Mouse (Mus musculus): Measurements from ENCODE around the gene Mapkapk3. TPM values are rescaled to one million over a fixed set of nuclear protein-coding genes. Genes with fewer than 3 reads are reported as not detected.

The Mapkapk3 gene
- polyA plus RNA-seq, 1 experiment from 2014 or later: 4.8 TPM

GRCm38 (mm10) chr9:107278527-107279377 is 10.9 kb downstream of the Mapkapk3 start:
- Histone ChIP-seq H3K9ac (ENCODE audit: low read length) (no peak overlapping the region), H3K27me3 (ENCODE audit: control insufficient read depth, insufficient read depth, low read length) (no peaks in the 10 kb centered on the region), H3K9me3 (ENCODE audit: control insufficient read depth, low read length) (no peaks in the 10 kb centered on the region), H3K4me3 (ENCODE audit: low read depth, low read length) (no peak overlapping the region), H3K4me2 (ENCODE audit: low read depth) (no peak overlapping the region), H3K27ac (ENCODE audit: low read depth, low read length) (no peak overlapping the region), H3K36me3 (ENCODE audit: control insufficient read depth, insufficient read depth, low read length) (no peaks in the 10 kb centered on the region), H3K4me1 (ENCODE audit: control insufficient read depth, insufficient read depth, low read length) (peaks cover 7% of the 10 kb centered on the region)
- ATAC-seq (ENCODE audit: insufficient read depth, low FRiP score, low TSS enrichment) (no peak), DNase-seq (ENCODE audit: low spot score) (no peak)
- WGBS: 58% methylated on average over 8 of the region's 8 CpGs

- ATAC-seq (ENCODE audit: insufficient read depth, low FRiP score, low TSS enrichment) (no peak), DNase-seq (ENCODE audit: low spot score) (no peak)
- no peak overlapping the region for H3K4me2 ChIP-seq (ENCODE audit: low read depth)
- no peaks in the 10 kb centered on the region for H3K9me3 ChIP-seq (ENCODE audit: control insufficient read depth, low read length)
- no peaks in the 10 kb centered on the region for H3K36me3 ChIP-seq (ENCODE audit: control insufficient read depth, insufficient read depth, low read length)
- 39% methylated on average over 4 of the region's 4 CpGs for WGBS
- peaks cover 7% of the 10 kb centered on the region for H3K4me1 ChIP-seq (ENCODE audit: control insufficient read depth, insufficient read depth, low read length)
- H3K27me3 ChIP-seq (ENCODE audit: control insufficient read depth, insufficient read depth, low read length): no peaks in the 10 kb centered on the region
- H3K9ac ChIP-seq (ENCODE audit: low read length): no peak overlapping the region
- no peak overlapping the region for H3K27ac ChIP-seq (ENCODE audit: low read depth, low read length)
- H3K4me3 ChIP-seq (ENCODE audit: low read depth, low read length): no peak overlapping the region
Measured at GRCm38 (mm10) chr9:107278126-107278525, 11.6 kb downstream of the Mapkapk3 start.

GRCm38 (mm10) chr9:107277603-107278002 is 12.1 kb downstream of the Mapkapk3 start:
- Histone ChIP-seq H3K9ac (ENCODE audit: low read length) (no peak overlapping the region), H3K4me2 (ENCODE audit: low read depth) (no peak overlapping the region), H3K27me3 (ENCODE audit: control insufficient read depth, insufficient read depth, low read length) (no peaks in the 10 kb centered on the region), H3K9me3 (ENCODE audit: control insufficient read depth, low read length) (no peaks in the 10 kb centered on the region), H3K27ac (ENCODE audit: low read depth, low read length) (no peak overlapping the region), H3K36me3 (ENCODE audit: control insufficient read depth, insufficient read depth, low read length) (no peaks in the 10 kb centered on the region), H3K4me1 (ENCODE audit: control insufficient read depth, insufficient read depth, low read length) (peaks cover 7% of the 10 kb centered on the region), H3K4me3 (ENCODE audit: low read depth, low read length) (no peak overlapping the region)
- ATAC-seq (ENCODE audit: insufficient read depth, low FRiP score, low TSS enrichment): no peak
- WGBS: 85% methylated on average over 7 of the region's 7 CpGs
- DNase-seq (ENCODE audit: low spot score): no peak

GRCm38 (mm10) chr9:107275710-107276109 is 14.0 kb downstream of the Mapkapk3 start:
- no peak for ATAC-seq (ENCODE audit: insufficient read depth, low FRiP score, low TSS enrichment)
- 92% methylated on average over 5 of the region's 5 CpGs for WGBS
- no peaks in the 10 kb centered on the region for H3K9me3 ChIP-seq (ENCODE audit: control insufficient read depth, low read length)
- H3K4me1 ChIP-seq (ENCODE audit: control insufficient read depth, insufficient read depth, low read length): peaks cover 7% of the 10 kb centered on the region
- no peak overlapping the region for H3K27ac ChIP-seq (ENCODE audit: low read depth, low read length)
- no peaks in the 10 kb centered on the region for H3K36me3 ChIP-seq (ENCODE audit: control insufficient read depth, insufficient read depth, low read length)
- no peaks in the 10 kb centered on the region for H3K27me3 ChIP-seq (ENCODE audit: control insufficient read depth, insufficient read depth, low read length)
- no peak overlapping the region for H3K4me2 ChIP-seq (ENCODE audit: low read depth)
- H3K4me3 ChIP-seq (ENCODE audit: low read depth, low read length): no peak overlapping the region
- H3K9ac ChIP-seq (ENCODE audit: low read length): no peak overlapping the region
- DNase-seq (ENCODE audit: low spot score): no peak

GRCm38 (mm10) chr9:107274751-107275150 is 14.9 kb downstream of the Mapkapk3 start:
- no peak for ATAC-seq (ENCODE audit: insufficient read depth, low FRiP score, low TSS enrichment)
- Histone ChIP-seq H3K27ac (ENCODE audit: low read depth, low read length) (no peak overlapping the region), H3K4me2 (ENCODE audit: low read depth) (no peak overlapping the region), H3K9me3 (ENCODE audit: control insufficient read depth, low read length) (no peaks in the 10 kb centered on the region), H3K36me3 (ENCODE audit: control insufficient read depth, insufficient read depth, low read length) (no peaks in the 10 kb centered on the region), H3K4me3 (ENCODE audit: low read depth, low read length) (no peak overlapping the region), H3K27me3 (ENCODE audit: control insufficient read depth, insufficient read depth, low read length) (no peaks in the 10 kb centered on the region), H3K9ac (ENCODE audit: low read length) (no peak overlapping the region), H3K4me1 (ENCODE audit: control insufficient read depth, insufficient read depth, low read length) (peaks cover 2% of the 10 kb centered on the region; the same call in 1 of the 2 replicates)
- no peak for DNase-seq (ENCODE audit: low spot score)
- WGBS: 84% methylated on average over 6 of the region's 6 CpGs

GRCm38 (mm10) chr9:107273184-107273583 is 16.5 kb downstream of the Mapkapk3 start:
- Histone ChIP-seq H3K27me3 (ENCODE audit: control insufficient read depth, insufficient read depth, low read length) (no peaks in the 10 kb centered on the region), H3K27ac (ENCODE audit: low read depth, low read length) (no peak overlapping the region), H3K4me1 (ENCODE audit: control insufficient read depth, insufficient read depth, low read length) (no peaks in the 10 kb centered on the region), H3K36me3 (ENCODE audit: control insufficient read depth, insufficient read depth, low read length) (no peaks in the 10 kb centered on the region), H3K4me3 (ENCODE audit: low read depth, low read length) (no peak overlapping the region), H3K4me2 (ENCODE audit: low read depth) (no peak overlapping the region), H3K9ac (ENCODE audit: low read length) (no peak overlapping the region), H3K9me3 (ENCODE audit: control insufficient read depth, low read length) (no peaks in the 10 kb centered on the region)
- DNase-seq (ENCODE audit: low spot score) (no peak), ATAC-seq (ENCODE audit: insufficient read depth, low FRiP score, low TSS enrichment) (no peak)
- WGBS: 72% methylated on average over 10 of the region's 10 CpGs

GRCm38 (mm10) chr9:107272284-107272683 is 17.4 kb downstream of the Mapkapk3 start:
- WGBS: 81% methylated on average over 4 of the region's 4 CpGs
- DNase-seq (ENCODE audit: low spot score) (no peak), ATAC-seq (ENCODE audit: insufficient read depth, low FRiP score, low TSS enrichment) (no peak)
- Histone ChIP-seq H3K4me2 (ENCODE audit: low read depth) (no peak overlapping the region), H3K9me3 (ENCODE audit: control insufficient read depth, low read length) (no peaks in the 10 kb centered on the region), H3K9ac (ENCODE audit: low read length) (no peak overlapping the region), H3K36me3 (ENCODE audit: control insufficient read depth, insufficient read depth, low read length) (no peaks in the 10 kb centered on the region), H3K4me3 (ENCODE audit: low read depth, low read length) (no peak overlapping the region), H3K4me1 (ENCODE audit: control insufficient read depth, insufficient read depth, low read length) (no peaks in the 10 kb centered on the region), H3K27ac (ENCODE audit: low read depth, low read length) (no peak overlapping the region), H3K27me3 (ENCODE audit: control insufficient read depth, insufficient read depth, low read length) (no peaks in the 10 kb centered on the region)

GRCm38 (mm10) chr9:107271177-107271938 is 18.3 kb downstream of the Mapkapk3 start:
- ATAC-seq (ENCODE audit: insufficient read depth, low FRiP score, low TSS enrichment) (no peak), DNase-seq (ENCODE audit: low spot score) (no peak)
- no peak overlapping the region for H3K4me2 ChIP-seq (ENCODE audit: low read depth)
- H3K36me3 ChIP-seq (ENCODE audit: control insufficient read depth, insufficient read depth, low read length): no peaks in the 10 kb centered on the region
- no peaks in the 10 kb centered on the region for H3K4me1 ChIP-seq (ENCODE audit: control insufficient read depth, insufficient read depth, low read length)
- no peak overlapping the region for H3K4me3 ChIP-seq (ENCODE audit: low read depth, low read length)
- no peak overlapping the region for H3K27ac ChIP-seq (ENCODE audit: low read depth, low read length)
- no peaks in the 10 kb centered on the region for H3K27me3 ChIP-seq (ENCODE audit: control insufficient read depth, insufficient read depth, low read length)
- H3K9ac ChIP-seq (ENCODE audit: low read length): no peak overlapping the region
- 78% methylated on average over 7 of the region's 7 CpGs for WGBS
- H3K9me3 ChIP-seq (ENCODE audit: control insufficient read depth, low read length): no peaks in the 10 kb centered on the region
